Mouse (Mus musculus): ENCODE measurements at regions not wholly inside any gene's neighbourhood (a gene's known extent, or its start where the extent isn't known, plus 50 kb on each side); places are given as distances from the start of the nearest gene placed in this dataset.

DNA sequence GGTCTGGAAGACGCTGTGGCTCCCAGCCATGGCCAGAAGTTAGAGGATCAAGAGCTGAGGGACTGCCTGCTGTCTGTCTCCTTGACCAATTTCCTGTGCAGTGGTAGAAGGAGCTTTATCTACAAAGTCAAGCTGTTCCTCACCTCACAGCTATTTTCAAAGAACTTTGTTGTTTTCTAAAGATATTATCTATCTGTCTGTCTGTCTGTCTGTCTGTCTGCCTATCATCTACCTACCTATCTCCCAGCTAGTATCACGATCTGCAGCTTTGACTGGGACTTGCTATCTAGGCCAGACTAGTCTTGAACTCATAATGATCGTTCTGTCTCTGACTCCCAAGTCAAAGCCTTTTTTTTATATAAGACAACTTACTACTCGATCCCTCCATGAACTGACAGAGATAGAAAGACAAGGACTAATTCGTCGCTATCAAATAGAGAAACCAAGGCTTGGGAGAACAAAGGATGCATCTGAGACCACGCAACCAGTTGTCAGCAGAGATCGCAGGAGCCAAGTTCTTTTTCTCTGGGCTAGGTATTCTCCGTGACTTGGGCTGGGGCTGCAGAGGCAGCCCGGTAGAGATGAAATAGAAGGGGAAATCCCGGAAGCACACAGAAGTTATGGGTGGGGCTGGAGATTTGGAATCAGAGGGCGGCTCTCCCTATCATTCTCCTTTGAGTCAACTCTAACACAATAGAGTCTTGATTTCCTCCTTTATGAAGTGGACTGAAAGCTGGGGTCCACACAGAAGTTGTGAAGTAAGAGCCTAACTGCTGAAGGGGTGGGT, 59.2 kb upstream of the Haao start:
- TF ChIP-seq POLR2A (IDR thresholded peaks at IDR 0.05; ENCODE audit: borderline replicate concordance, insufficient read depth, low read length) (no peak), CTCF (IDR thresholded peaks at IDR 0.05; ENCODE audit: borderline replicate concordance, insufficient read depth, low read depth, low read length) (no peak)

Data from cerebellum, adult 2 months (tissue).